Mouse (Mus musculus) liver, embryonic 14.5 days (tissue): ENCODE data around the gene Gabarapl2. TPM values are rescaled to one million over a fixed set of nuclear protein-coding genes. Genes with fewer than 3 reads are reported as not detected.
"Not testable (repeated sequence)": the region's sequence is repeated elsewhere in the genome, so short reads cannot be mapped to it uniquely, and the experiment has no call there.

Experiments used
- ATAC-seq: fragments of 200-750 bp; cut with Nextera tagmentation; 2 replicates; pipeline ENCODE4 v1.8.0; 2017; ENCODE audit warnings: moderate number of reproducible peaks, mild to moderate bottlenecking, moderate library complexity; ENCODE audit not compliant: insufficient read depth
- DNase-seq, 3 experiments: peaks; one replicate each; pipeline ENCODE4 v3.0.0-alpha.2; 2012 to 2013; ENCODE audit warnings: low read depth in 3 of 3, low spot score in 3 of 3
- H3K27ac ChIP-seq: fragments of 300-500 bp; sonication (generic); 2 replicates; pipeline ENCODE4 v1.5.1; 2014; ENCODE audit warnings: moderate library complexity, mild to moderate bottlenecking, control low read depth, inconsistent platforms
- H3K27me3 ChIP-seq: fragments of 300-500 bp; sonication (generic); 2 replicates; pipeline ENCODE4 v1.6.1; 2014; ENCODE audit warnings: mild to moderate bottlenecking, low read length, moderate library complexity; ENCODE audit not compliant: control insufficient read depth, insufficient read depth
- H3K36me3 ChIP-seq: fragments of 300-500 bp; sonication (generic); replicated peaks from 2 replicates; pipeline ENCODE4 v1.6.1; 2014; ENCODE audit warnings: low read depth; ENCODE audit not compliant: control insufficient read depth, insufficient read depth
- H3K4me1 ChIP-seq, 2 experiments: fragments of 200-500 bp in 1 of 2; fragments of 300-500 bp in 1 of 2; sonication (generic) in 1 of 2; replicated peaks; 2 replicates each; pipeline ENCODE4 v1.6.1; 2012 to 2014; ENCODE audit warnings: antibody characterized with exemption in 1 of 2, inconsistent platforms in 1 of 2, low read length in 1 of 2; ENCODE audit not compliant: control insufficient read depth in 2 of 2, insufficient read depth in 2 of 2
- H3K4me2 ChIP-seq: fragments of 300-500 bp; sonication (generic); 2 replicates; pipeline ENCODE4 v1.6.1; 2014; ENCODE audit warnings: low read depth, mild to moderate bottlenecking, control low read depth, moderate library complexity
- H3K4me3 ChIP-seq, 2 experiments: fragments of 200-500 bp in 1 of 2; fragments of 300-500 bp in 1 of 2; sonication (generic) in 1 of 2; 2 replicates each; pipeline ENCODE4 v1.5.1; 2012 to 2014; ENCODE audit warnings: low read depth in 2 of 2, low read length in 2 of 2, mild to moderate bottlenecking in 2 of 2, control low read depth in 1 of 2, inconsistent platforms in 1 of 2, moderate library complexity in 1 of 2; ENCODE audit not compliant: insufficient read depth in 1 of 2
- H3K9ac ChIP-seq: fragments of 300-500 bp; sonication (generic); replicated peaks from 2 replicates; pipeline ENCODE4 v1.6.1; 2014; ENCODE audit warnings: mild to moderate bottlenecking, control low read depth, moderate library complexity
- H3K9me3 ChIP-seq: fragments of 300-500 bp; sonication (generic); 2 replicates; pipeline ENCODE4 v1.6.1; 2016; ENCODE audit warnings: low read length, mixed read lengths; ENCODE audit not compliant: control insufficient read depth
- CTCF ChIP-seq: IDR thresholded peaks from 2 replicates; pipeline ENCODE4 v1.5.1; 2016; ENCODE audit warnings: antibody characterized with exemption, low read depth, control low read depth
- EP300 ChIP-seq: IDR thresholded peaks from 2 replicates; pipeline ENCODE4 v1.6.1; 2016; ENCODE audit warnings: antibody characterized with exemption, low read depth
- WGBS: fragments of 180-500 bp; shearing (Covaris S2); extraction: QIAGEN DNeasy Blood & Tissue Kit; methylation state at CpG from one replicate; pipeline ENCODE4 v1.1.7; 2014; ENCODE audit not compliant: insufficient replicate concordance; 5-methylcytosine and 5-hydroxymethylcytosine counted together
- polyA plus RNA-seq, 2 experiments: library from polyadenylated mRNA; depleted of rRNA in 1 of 2; stranded (reverse) in 1 of 2; unstranded in 1 of 2; fragments of >200 nt; fragmentation: Nextera tagmentation in 1 of 2; extraction: Ambion mirVana in 1 of 2; gene quantifications; 2 replicates each; pipeline versions ENCODE4 v1.2.1 to v1.2.3; 2012 to 2014

Gabarapl2 gene
- polyA plus RNA-seq, 2 experiments: 50.5 to 184 TPM

DNA sequence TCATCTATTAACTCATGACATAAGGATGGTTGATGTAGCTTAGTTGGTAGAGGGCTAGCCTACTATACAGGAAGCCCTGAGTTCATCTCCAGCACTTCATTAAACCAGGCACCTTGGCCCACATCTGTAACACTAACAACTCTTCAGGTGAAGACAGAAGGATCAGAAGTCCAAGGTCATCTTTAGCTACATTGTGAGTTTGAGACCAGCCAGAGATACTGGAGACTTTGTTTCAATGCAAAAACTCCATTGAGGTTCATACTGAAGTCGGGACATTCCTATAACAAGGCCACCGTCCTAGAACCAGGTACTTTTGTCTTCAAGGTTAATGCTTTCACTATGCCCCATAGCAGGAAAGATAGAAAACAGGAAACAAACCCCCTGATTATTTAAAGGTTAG is 6.3 kb upstream of the Gabarapl2 start:
- Histone ChIP-seq H3K4me3 (no peak overlapping the region; a peak in 1 of 4 replicates), H3K9me3 (no peaks in the 10 kb centered on the region), H3K9ac (no peak overlapping the region), H3K27me3 (no peaks in the 10 kb centered on the region), H3K4me1 (peaks cover 44 to 46% of the 10 kb centered on the region in 2 experiments), H3K27ac (peak overlapping the region; percentile 25; the same call in 1 of the 2 replicates), H3K36me3 (no peaks in the 10 kb centered on the region; the same call in 1 of the 2 replicates), H3K4me2 (peak overlapping the region; percentile 70)
- TF ChIP-seq CTCF (no peak), EP300 (no peak)
- no peak for DNase-seq
- no peak for ATAC-seq
- WGBS: 81% methylated on average over 2 of the region's 2 CpGs

DNA sequence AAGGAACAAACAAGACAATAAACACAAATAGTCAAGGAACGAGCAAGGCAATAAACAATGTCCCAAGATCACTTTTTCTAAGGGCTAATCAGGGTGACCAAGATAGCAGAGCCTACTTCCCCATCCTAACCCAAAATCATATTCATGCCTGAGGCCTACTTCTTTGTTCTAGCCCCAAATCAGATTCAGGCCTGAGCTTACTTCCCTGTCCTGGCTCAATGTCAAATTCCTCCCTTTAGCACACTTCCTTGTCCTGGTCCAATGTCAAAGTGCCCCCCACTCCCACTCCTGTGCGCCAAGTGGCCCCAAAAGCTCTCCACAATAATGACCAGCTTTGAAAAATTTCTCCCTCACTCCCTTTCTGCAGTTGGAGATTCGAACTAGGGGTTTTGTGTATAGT is 3.3 kb upstream of the Gabarapl2 start:
- H3K4me3 ChIP-seq: no peak overlapping the region
- peaks cover 30 to 32% of the 10 kb centered on the region in 2 experiments for H3K4me1 ChIP-seq
- no peaks in the 10 kb centered on the region for H3K9me3 ChIP-seq
- no peak overlapping the region for H3K4me2 ChIP-seq
- no peaks in the 10 kb centered on the region for H3K27me3 ChIP-seq
- peaks cover 1% of the 10 kb centered on the region for H3K36me3 ChIP-seq
- ATAC-seq (no peak), DNase-seq (no peak)
- no peak overlapping the region for H3K27ac ChIP-seq
- no peak overlapping the region for H3K9ac ChIP-seq
- WGBS: 53% methylated on average over 3 of the region's 3 CpGs
- no peak for TF ChIP-seq EP300
- no peak for TF ChIP-seq CTCF

- 68% methylated on average over 8 of the region's 9 CpGs for WGBS
- peaks cover 11% of the 10 kb centered on the region for H3K36me3 ChIP-seq
Observed at GRCm38 (mm10) chr8:111938076-111938985, 2.2 kb upstream of the Gabarapl2 start.

DNA sequence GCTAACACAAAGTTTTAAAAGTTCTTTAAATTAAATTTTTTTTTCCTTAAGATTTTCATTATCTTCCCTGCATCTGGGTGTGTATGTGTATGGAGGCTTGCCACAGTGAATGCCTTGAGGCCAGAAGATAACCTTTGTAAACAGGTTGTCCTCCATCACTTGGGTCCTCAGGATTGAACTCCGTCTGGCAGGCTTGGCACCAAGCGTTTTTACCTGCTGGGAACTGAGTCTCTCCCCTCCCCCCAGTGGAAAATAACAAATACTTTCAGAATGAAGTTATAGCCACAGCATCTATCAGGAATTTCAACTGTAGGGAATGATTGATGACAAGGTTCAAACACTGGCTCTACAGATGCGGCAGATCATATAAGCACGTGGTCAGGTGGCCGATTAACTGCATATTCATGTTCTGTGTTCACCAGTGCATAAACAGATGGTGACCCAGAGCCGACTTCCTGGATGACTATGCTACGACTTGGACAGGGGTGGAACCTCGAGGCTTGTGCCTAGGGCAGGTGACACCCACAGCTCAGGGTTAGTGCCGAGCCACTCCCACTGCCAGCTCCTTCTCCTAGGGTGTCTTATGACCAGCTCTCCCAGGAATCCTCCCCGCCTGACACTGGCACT is 874 bp upstream of the Gabarapl2 start:
- H3K4me3 ChIP-seq: peak overlapping the region; percentile 83
- 10% methylated on average over 10 of the region's 10 CpGs for WGBS
- H3K27ac ChIP-seq: peak overlapping the region; percentile 95
- H3K4me1 ChIP-seq: peaks cover 16 to 22% of the 10 kb centered on the region in 2 experiments
- peak overlapping the region; percentile 95 for H3K4me2 ChIP-seq
- H3K27me3 ChIP-seq: no peaks in the 10 kb centered on the region
- H3K36me3 ChIP-seq: peaks cover 21% of the 10 kb centered on the region
- peak; percentile 92 for ATAC-seq
- no peak for TF ChIP-seq EP300
- no peak for TF ChIP-seq CTCF
- no peaks in the 10 kb centered on the region for H3K9me3 ChIP-seq
- H3K9ac ChIP-seq: peak overlapping the region; percentile 95
- DNase-seq: peak; percentile 75 to 85 (median 76)

More at GRCm38 (mm10) chr8:111938076-111938985, 2.2 kb upstream of the Gabarapl2 start:
- H3K4me2 ChIP-seq, ATAC-seq, H3K27me3 ChIP-seq, H3K9ac ChIP-seq, DNase-seq, H3K9me3 ChIP-seq, H3K4me3 ChIP-seq: not testable (repeated sequence)
- peak overlapping the region; percentile 95 for H3K27ac ChIP-seq
- H3K4me1 ChIP-seq: peaks cover 22% of the 10 kb centered on the region in 2 experiments

DNA sequence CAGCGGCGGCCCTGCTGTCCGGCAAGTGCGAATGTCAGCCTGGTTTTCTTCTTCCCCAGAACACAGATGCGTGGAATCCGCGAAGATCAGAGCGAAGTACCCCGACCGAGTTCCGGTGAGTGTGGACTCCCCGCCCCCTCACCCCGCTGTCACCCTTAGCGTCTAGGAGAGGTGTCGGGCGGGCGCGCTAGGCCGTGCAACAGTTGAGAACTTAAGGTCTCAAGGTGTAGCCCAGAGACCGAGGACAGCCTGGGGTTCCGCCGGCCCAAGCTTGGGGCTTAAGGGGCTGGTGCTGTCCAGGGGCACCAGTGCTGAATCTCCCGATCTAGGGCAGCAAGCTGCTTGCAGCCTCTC is 575 bp downstream of the Gabarapl2 start:
- H3K9me3 ChIP-seq: no peaks in the 10 kb centered on the region
- H3K4me1 ChIP-seq: peaks cover 16 to 22% of the 10 kb centered on the region in 2 experiments
- no peaks in the 10 kb centered on the region for H3K27me3 ChIP-seq
- ATAC-seq: peak; percentile 15
- peaks cover 33% of the 10 kb centered on the region for H3K36me3 ChIP-seq
- H3K4me2 ChIP-seq: peak overlapping the region; percentile 95
- TF ChIP-seq EP300 (no peak), CTCF (no peak)
- H3K4me3 ChIP-seq: peak overlapping the region; percentile 83
- DNase-seq: peak in 2 of 3 experiments; percentile 44 to 59
- peak overlapping the region; percentile 95 for H3K9ac ChIP-seq
- H3K27ac ChIP-seq: peak overlapping the region; percentile 95
- WGBS: under 1% methylated on average over 23 of the region's 23 CpGs
